Mouse (Mus musculus): ENCODE results near the gene Tiam1.

DNA sequence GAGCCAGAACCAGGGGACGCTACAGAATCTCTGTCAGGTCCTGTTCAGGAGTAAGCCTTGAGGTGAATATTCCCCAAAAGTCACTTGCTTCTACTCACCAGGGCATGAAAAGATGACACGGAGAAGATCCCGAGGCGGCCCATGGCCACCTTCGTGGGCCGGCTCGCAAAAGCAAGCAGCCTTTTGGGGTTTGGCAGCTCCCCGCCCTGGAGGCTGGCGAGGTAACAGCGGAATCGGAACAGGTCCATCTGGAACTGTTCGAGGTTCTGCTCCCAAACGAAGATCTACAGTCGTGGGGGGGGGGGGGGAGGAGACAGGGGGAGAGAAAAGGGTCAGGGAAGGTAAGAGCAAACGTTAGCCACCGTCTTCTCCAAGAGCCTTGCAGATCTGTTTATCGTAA lies 278.4 kb downstream of the Tiam1 start:
- no peak for TF ChIP-seq CTCF (IDR thresholded peaks at IDR 0.05; ENCODE audit: low read depth, low read length)
- no peak for TF ChIP-seq GATA1 (IDR thresholded peaks at IDR 0.05; ENCODE audit: borderline replicate concordance, low read length)
- no peak for TF ChIP-seq POLR2AphosphoS5 (IDR thresholded peaks at IDR 0.05; ENCODE audit: insufficient replicate concordance, low read depth, low read length)
- no peak for TF ChIP-seq TAL1 (conservative IDR thresholded peaks at IDR 0.05; ENCODE audit: low read depth, low read length)
